12 mouse cellular contexts compared by ENCODE assay signal in the genomic region with DNA sequence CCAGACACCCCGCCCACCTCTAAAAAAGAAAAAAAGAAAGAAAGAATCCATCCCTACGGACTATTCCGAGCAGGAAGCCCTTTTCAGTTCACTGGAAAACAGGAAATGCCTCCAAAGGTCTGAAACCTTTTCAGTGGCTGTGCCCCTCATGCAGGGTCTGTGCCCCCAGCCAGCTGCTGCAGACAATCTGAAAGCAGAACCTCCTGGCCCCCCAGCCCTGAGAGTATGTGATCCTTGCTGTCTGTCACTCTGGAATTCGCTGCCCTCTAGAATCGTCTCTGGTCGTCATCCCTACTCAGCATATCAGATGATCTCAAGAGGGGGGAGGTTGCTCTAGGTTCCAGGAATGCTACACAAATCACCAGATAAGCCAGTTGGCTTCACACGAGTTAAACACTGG.
DNase-seq lines count a peak whose midpoint lies in the region; TF ChIP-seq lines count a peak whose summit lies in the region.
"Had no signal": no experiment of that assay in that cellular context is flagged by ENCODE, and none has a peak within 500 bp of the region (broad histone marks: within the 10 kb centered on the region; RNA-seq: fewer than 3 reads in every experiment).

No protein-coding gene starts in this region.

- no peak overlapping the region for H3K9ac ChIP-seq in heart, adult 2 months (ENCODE audit: low read depth, low read length)
- H3K9ac ChIP-seq: liver, embryonic 12.5 days had no signal

- peak; percentile 25 to 40 for DNase-seq in heart, adult 2 months
- DNase-seq in heart, postnatal 14 days: no peak
- peak; percentile 16 for DNase-seq in embryonic facial prominence, embryonic 10.5 days (ENCODE audit: low spot score)
- peak; percentile 46 for DNase-seq in kidney, adult 9 months
- DNase-seq in lung, postnatal 10 days: peak; percentile 37
- DNase-seq in left cerebral cortex, adult 11 months (ENCODE audit: low spot score): no peak
- DNase-seq in c-Kit-positive CD71-positive TER-119-positive erythroid progenitor cells, embryonic 14.5 days (ENCODE audit: low spot score): no peak
- no peak for DNase-seq in ovary, postnatal 14 days (ENCODE audit: low spot score)
- DNase-seq: cerebellum, postnatal 25 days; midbrain, embryonic 14.5 days had no signal

- TF ChIP-seq CTCF in heart, adult 2 months (IDR thresholded peaks at IDR 0.05): no peak

- H3K36me3 ChIP-seq in heart, adult 2 months (ENCODE audit: control insufficient read depth, insufficient read depth, low read length): no peaks in the 10 kb centered on the region
- no peaks in the 10 kb centered on the region for H3K36me3 ChIP-seq in embryonic facial prominence, embryonic 10.5 days (replicated peaks)
- H3K36me3 ChIP-seq: liver, embryonic 12.5 days had no signal

- H3K4me1 ChIP-seq in heart, adult 2 months (ENCODE audit: control insufficient read depth, insufficient read depth, low read length): peaks cover 7% of the 10 kb centered on the region
- H3K4me1 ChIP-seq in embryonic facial prominence, embryonic 10.5 days: peaks cover 18% of the 10 kb centered on the region
- H3K4me1 ChIP-seq: liver, embryonic 12.5 days had no signal

- H3K4me3 ChIP-seq in heart, adult 2 months: no peak overlapping the region
- no peak overlapping the region for H3K4me3 ChIP-seq in embryonic facial prominence, embryonic 10.5 days
- H3K4me3 ChIP-seq: liver, embryonic 12.5 days had no signal

- no peaks in the 10 kb centered on the region for H3K27me3 ChIP-seq in heart, adult 2 months (ENCODE audit: control insufficient read depth, insufficient read depth, low read length)
- H3K27me3 ChIP-seq in embryonic facial prominence, embryonic 10.5 days (replicated peaks; ENCODE audit: low read depth, poor library complexity, severe bottlenecking): no peaks in the 10 kb centered on the region

- TF ChIP-seq EP300 in heart, adult 2 months (IDR thresholded peaks at IDR 0.05; ENCODE audit: insufficient read depth, low read depth, low read length): no peak

- intact Hi-C loops in heart, adult 2 months (cut with DNase I): loop anchor here (2.0 kb wide), 1 partner anchor 74 kb away; no protein-coding TSS in a partner anchor
- intact Hi-C loops in heart, postnatal 14 days (cut with DNase I): loop anchor here (5.0 kb wide), 1 partner anchor 42 kb away; no protein-coding TSS in a partner anchor

- 29% methylated on average over 7 of the region's 7 CpGs for WGBS in heart, adult 2 months
- 46% methylated on average over 7 of the region's 7 CpGs for WGBS in embryonic facial prominence, embryonic 10.5 days

- no peaks in the 10 kb centered on the region for H3K79me2 ChIP-seq in heart, adult 2 months (replicated peaks; ENCODE audit: control insufficient read depth, insufficient read depth, low read length)

- H3K9me3 ChIP-seq in embryonic facial prominence, embryonic 10.5 days: no peaks in the 10 kb centered on the region
- H3K9me3 ChIP-seq: liver, embryonic 12.5 days had no signal

- no peak for TF ChIP-seq POLR2A in heart, adult 2 months (IDR thresholded peaks at IDR 0.05; ENCODE audit: insufficient read depth, low read depth, low read length)

- peak overlapping the region; percentile 68 for H3K27ac ChIP-seq in heart, adult 2 months
- H3K27ac ChIP-seq in embryonic facial prominence, embryonic 10.5 days (replicated peaks): peak overlapping the region; percentile 40; the same call in 1 of the 2 replicates
- H3K27ac ChIP-seq: hindbrain, postnatal 0 days; liver, embryonic 12.5 days had no signal

Comparison
In these comparisons a context has a peak if more than half of its experiments do, and no peak if none do; other contexts are left out.
1. DNase-seq: peak in heart, adult 2 months (2 of 2), embryonic facial prominence, embryonic 10.5 days (single experiment), kidney, adult 9 months (single experiment) and lung, postnatal 10 days (single experiment); none in heart, postnatal 14 days (0 of 2), left cerebral cortex, adult 11 months (single experiment), c-Kit-positive CD71-positive TER-119-positive erythroid progenitor cells, embryonic 14.5 days (single experiment) and ovary, postnatal 14 days (single experiment).